Mouse (Mus musculus) myocyte (in vitro differentiated cells): ENCODE data around the gene Reep1.

Experiments
- MYOD1 ChIP-seq, 3 experiments: IDR thresholded peaks; one replicate each; pipeline ENCODE4 v1.6.1; 2011; ENCODE audit warnings: control low read depth in 2 of 3, low read depth in 2 of 3, mild to moderate bottlenecking in 2 of 3, moderate library complexity in 1 of 3; ENCODE audit not compliant: insufficient read length in 2 of 3, control insufficient read depth in 1 of 3
- POLR2AphosphoS2 ChIP-seq: IDR thresholded peaks from one replicate; pipeline ENCODE4 v1.6.1; 2011; ENCODE audit warnings: low read depth, control low read depth; ENCODE audit not compliant: insufficient read length

DNA sequence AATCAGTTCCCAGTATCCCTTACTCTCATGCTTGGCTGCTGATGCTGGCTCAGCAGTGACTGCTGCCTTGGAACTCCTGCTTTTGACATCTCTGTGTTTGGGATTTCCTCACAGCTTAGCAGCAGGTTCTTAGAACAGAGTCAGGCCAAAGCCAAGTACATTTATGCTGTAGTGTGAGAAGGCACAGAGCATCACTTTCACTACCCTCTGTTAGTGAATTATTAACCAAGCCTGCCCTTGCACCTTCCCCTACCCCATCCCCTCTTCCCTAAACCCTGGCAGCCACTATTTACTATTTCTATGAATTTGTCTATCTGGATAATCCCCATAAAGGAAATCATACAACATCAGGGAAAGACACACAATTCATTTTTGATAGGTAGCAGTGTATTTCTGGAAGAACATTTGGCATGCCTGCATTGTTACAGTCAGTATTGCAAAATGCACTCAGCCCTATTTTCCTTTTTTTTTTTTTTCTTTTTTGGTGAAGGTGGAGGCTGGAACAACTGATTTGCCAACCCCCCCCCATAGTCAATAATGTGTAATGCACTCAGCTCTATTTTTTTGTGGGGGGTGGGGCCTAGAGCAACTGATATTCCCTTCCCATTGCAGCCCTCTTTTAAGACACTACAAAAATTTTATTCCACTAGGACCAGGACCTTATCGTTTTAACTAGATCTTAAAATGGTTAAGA, 133.4 kb downstream of the Reep1 start:
- no peak for TF ChIP-seq MYOD1 (IDR thresholded peaks at IDR 0.05; ENCODE audit: control insufficient read depth in 1 of 3, insufficient read length in 2 of 3, low read depth in 2 of 3)
- TF ChIP-seq POLR2AphosphoS2: no peak
